Mouse (Mus musculus) kidney, adult 18-20 months (tissue): ENCODE results near the gene Gm13285.
"Not testable (repeated sequence)": the region's sequence is repeated elsewhere in the genome, so short reads cannot be mapped to it uniquely, and the experiment has no call there.

ENCODE experiments used
- DNase-seq: peaks from one replicate; pipeline ENCODE4 v3.0.0; 2021

Gene Gm13285

DNA sequence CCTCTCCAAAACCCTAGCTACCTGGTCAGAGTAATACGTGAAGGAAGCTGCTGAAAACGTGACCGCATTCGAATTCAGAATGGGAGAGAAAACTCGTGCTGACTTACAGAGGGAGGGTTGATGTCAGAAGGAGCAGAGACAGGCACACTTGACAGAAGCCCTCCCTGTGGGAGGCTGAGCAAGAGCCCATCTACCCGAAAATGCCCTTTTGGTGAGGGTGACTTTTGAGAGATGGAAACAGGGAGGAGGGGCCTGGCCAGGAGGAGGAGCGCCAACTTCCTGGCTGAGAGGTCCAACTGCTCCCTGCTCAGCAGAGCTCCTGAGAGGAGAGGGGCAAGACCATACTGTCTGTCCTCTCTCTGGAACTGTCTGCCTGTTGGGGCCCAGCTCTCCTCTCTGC, at the start of gene Gm13285:
TSS of gene Gm13285 (plus strand) at position 301 of the 400 bp plus-strand sequence.
- not testable (repeated sequence) for DNase-seq

DNA sequence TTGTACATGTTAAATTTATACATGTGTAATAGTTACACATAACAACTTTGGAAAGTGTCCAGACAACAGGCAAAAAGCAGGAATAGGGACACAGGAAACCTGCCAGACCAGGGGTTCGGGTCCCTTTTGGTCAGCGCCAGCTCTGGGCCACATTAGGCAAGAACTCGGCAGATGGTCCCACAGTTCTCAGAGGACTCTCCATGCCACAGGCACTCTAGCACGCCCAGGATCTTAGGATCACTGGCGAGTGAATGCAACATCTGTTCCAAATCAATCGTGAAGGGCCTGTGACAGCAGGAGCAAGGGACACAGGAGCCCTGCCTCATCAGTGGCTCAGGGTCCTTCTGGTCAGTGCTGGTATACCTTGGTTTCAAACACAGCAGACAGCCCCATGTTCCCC, 49.5 kb upstream of the Gm13285 start:
- no peak for DNase-seq

DNA sequence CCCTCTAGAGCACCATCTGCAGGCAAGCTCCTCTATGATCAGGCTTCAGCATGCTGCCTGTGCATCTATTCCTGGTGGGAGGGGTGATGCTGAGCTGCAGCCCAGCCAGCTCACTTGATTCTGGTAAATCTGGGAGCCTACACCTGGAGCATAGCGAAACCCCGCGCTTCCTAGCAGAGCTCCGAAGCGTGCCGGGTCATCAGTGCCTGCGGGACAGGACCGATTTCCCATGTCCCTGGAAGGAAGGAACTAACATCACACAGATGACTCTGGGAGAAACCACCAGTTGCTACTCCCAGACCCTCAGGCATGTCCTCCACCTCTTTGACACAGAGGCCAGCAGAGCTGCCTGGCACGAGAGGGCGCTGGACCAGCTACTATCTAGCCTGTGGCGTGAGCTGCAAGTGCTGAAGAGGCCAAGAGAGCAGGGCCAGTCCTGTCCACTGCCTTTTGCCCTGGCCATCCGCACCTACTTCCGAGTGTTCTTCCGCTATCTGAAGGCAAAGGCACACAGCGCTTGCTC, 44.6 kb upstream of the Gm13285 start, which contains the start of gene Gm13271:
TSS of gene Gm13271 (plus strand) at position 51 of the 523 bp plus-strand sequence.
- peak; percentile 65 for DNase-seq

DNA sequence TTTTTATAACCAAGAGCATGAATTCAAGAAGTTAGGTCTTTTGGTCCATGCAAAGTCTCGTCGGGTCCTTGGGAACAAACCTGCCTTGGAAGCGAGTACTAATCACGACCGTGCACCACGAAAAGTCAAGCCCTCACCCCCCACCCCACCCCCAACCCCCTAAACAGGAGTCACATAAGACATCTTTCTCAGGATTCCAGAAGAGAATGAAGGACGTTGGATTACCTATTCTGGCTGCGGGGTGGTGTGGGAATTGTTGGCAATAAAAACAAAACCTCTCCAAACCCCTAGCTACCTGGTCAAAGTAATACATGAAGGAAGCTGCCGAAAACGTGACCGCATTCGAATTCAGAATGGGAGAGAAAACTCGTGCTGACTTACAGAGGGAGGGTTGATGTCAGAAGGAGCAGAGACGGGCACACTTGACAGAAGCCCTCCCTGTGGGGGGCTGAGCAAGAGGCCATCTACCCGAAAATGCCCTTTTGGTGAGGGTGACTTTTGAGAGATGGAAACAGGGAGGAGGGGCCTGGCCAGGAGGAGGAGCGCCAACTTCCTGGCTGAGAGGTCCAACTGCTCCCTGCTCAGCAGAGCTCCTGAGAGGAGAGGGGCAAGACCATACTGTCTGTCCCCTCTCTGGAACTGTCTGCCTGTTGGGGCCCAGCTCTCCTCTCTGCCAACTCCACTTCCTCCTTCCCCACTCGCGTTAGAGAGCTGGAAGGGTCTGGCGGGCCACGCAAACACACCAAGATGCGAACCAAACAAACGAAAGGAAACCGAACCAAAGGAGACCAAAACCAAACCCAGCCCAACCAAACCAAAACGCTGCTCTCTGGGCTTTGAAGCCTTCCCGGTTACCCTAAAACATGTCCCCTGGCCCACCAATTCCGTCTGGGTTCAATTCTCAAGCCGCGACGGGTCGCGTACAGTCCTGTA, 42.6 kb upstream of the Gm13285 start:
- DNase-seq, result peak; percentile 54

GRCm38 (mm10) chr4:88757628-88758031, 41.8 kb upstream of the Gm13285 start:
- peak; percentile 93 for DNase-seq

- DNase-seq, result not testable (repeated sequence)
These were observed 40.7 kb upstream of the Gm13285 start for GRCm38 (mm10) chr4:88758751-88759150.

DNA sequence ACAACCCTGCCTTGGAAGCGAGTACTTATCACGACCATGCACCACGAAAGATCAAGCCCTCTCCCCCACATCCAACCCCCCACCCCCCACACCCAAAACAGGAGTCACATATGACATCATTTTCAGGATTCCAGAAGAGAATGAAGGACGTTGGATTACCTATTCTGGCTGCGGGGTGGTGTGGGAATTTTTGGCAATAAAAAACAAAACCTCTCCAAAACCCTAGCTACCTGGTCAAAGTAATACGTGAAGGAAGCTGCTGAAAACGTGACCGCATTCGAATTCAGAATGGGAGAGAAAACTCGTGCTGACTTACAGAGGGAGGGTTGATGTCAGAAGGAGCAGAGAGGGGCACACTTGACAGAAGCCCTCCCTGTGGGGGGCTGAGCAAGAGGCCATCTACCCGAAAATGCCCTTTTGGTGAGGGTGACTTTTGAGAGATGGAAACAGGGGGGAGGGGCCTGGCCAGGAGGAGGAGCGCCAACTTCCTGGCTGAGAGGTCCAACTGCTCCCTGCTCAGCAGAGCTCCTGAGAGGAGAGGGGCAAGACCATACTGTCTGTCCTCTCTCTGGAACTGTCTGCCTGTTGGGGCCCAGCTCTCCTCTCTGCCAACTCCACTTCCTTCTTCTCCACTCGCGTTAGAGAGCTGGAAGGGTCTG, 39.7 kb upstream of the Gm13285 start, which contains the start of gene Gm13283:
TSS of gene Gm13283 (plus strand) at position 510 of the 659 bp plus-strand sequence.
- DNase-seq, result peak; percentile 35

DNA sequence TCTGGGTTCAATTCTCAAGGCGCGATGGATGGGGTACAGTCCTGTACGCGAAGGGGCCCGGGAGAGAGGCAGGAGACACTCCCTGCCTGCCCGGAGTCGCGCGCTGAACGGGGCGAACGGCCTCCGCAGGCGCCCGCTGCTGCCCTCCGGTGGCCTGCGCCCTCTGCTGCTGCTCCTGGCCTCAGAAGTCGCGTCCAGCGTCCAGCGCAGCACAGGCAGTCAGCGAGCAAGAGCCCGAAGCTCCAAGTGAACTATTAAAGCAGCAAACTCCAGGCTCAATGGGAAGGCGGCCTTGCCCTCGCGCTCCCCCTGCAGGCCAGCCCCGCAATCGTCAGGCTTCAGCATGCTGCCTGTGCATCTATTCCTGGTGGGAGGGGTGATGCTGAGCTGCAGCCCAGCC, 39.0 kb upstream of the Gm13285 start:
- DNase-seq, result peak; percentile 81

- DNase-seq, result peak; percentile 48
These were observed 37.7 kb upstream of the Gm13285 start for GRCm38 (mm10) chr4:88761776-88762175.

DNA sequence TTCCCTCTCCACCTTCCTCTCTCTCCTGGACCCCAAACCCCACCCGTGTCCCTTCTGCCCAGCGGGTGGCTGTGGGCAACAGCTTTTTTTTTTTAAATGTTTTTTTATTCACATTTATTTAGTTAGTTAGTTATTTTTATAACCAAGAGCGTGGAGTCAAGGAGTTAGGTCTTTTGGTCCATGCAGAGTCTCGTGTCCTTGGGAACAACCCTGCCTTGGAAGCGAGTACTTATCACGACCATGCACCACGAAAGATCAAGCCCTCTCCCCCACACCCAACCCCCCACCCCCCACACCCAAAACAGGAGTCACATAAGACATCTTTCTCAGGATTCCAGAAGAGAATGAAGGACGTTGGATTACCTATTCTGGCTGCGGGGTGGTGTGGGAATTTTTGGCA, 37.1 kb upstream of the Gm13285 start:
- DNase-seq, result peak; percentile 13

DNA sequence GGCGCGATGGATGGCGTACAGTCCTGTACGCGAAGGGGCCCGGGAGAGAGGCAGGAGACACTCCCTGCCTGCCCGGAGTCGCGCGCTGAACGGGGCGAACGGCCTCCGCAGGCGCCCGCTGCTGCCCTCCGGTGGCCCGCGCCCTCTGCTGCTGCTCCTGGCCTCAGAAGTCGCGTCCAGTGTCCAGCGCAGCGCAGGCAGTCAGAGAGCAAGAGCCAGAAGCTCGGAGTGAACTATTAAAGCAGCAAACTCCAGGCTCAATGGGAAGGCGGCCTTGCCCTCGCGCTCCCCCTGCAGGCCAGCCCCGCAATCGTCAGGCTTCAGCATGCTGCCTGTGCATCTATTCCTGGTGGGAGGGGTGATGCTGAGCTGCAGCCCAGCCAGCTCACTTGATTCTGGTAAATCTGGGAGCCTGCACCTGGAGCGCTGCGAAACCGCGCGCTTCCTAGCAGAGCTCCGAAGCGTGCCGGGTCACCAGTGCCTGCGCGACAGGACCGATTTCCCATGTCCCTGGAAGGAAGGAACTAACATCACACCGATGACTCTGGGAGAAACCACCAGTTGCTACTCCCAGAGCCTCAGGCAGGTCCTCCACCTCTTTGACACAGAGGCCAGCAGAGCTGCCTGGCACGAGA, 36.0 kb upstream of the Gm13285 start:
- DNase-seq, result peak; percentile 68

DNA sequence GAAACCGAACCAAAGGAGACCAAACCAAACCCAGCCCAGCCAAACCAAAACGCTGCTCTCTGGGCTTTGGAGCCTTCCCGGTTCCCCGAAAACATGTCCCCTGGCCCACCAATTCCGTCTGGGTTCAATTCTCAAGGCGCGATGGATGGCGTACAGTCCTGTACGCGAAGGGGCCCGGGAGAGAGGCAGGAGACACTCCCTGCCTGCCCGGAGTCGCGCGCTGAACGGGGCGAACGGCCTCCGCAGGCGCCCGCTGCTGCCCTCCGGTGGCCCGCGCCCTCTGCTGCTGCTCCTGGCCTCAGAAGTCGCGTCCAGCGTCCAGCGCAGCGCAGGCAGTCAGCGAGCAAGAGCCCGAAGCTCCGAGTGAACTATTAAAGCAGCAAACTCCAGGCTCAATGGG, 25.9 kb upstream of the Gm13285 start, which contains the start of gene Gm13290:
TSS of gene Gm13290 (plus strand) at position 301 of the 400 bp plus-strand sequence.
- not testable (repeated sequence) for DNase-seq

- DNase-seq, result not testable (repeated sequence)
These were observed 22.8 kb upstream of the Gm13285 start, which contains the start of gene Gm13289 for GRCm38 (mm10) chr4:88776622-88777021. Gene Gm13289, plus strand, starts transcription at chr4:88776922.

- DNase-seq, result not testable (repeated sequence)
These were observed 19.9 kb upstream of the Gm13285 start, which contains the start of gene Gm13272 for GRCm38 (mm10) chr4:88779550-88779949. Gene Gm13272, plus strand, starts transcription at chr4:88779850.

DNA sequence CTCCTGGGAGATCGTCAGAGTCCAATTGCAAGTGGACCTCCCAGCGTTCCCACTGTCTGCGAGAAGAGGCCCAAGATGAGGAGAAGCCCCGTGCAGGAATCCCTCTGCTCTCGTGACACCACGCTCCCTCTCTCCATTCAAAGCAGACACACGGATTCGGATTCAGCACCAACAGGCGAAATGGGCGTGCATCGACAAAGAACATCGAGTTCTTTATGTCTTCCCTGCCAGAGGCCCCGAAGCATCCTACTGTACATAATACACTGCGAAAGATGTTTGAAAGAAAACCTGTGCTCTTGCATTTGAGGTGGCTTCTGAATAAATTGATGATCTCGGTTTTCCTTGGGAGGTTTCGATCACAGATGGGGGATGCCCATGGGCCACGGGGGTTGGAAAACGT, 19.1 kb upstream of the Gm13285 start:
- DNase-seq, result not testable (repeated sequence)

DNA sequence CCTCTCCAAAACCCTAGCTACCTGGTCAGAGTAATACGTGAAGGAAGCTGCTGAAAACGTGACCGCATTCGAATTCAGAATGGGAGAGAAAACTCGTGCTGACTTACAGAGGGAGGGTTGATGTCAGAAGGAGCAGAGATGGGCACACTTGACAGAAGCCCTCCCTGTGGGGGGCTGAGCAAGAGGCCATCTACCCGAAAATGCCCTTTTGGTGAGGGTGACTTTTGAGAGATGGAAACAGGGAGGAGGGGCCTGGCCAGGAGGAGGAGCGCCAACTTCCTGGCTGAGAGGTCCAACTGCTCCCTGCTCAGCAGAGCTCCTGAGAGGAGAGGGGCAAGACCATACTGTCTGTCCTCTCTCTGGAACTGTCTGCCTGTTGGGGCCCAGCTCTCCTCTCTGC, 17.6 kb upstream of the Gm13285 start, which contains the start of gene Ifnz:
TSS of gene Ifnz (plus strand) at position 301 of the 400 bp plus-strand sequence.
- DNase-seq, result not testable (repeated sequence)

DNA sequence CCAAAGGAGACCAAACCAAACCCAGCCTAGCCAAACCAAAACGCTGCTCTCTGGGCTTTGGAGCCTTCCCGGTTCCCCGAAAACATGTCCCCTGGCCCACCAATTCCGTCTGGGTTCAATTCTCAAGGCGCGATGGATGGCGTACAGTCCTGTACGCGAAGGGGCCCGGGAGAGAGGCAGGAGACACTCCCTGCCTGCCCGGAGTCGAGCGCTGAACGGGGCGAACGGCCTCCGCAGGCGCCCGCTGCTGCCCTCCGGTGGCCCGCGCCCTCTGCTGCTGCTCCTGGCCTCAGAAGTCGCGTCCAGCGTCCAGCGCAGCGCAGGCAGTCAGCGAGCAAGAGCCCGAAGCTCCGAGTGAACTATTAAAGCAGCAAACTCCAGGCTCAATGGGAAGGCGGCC, 17.1 kb upstream of the Gm13285 start:
- not testable (repeated sequence) for DNase-seq

- not testable (repeated sequence) for DNase-seq
These were observed 14.1 kb upstream of the Gm13285 start, which contains the start of gene Gm13276 for GRCm38 (mm10) chr4:88785409-88785808. Gene Gm13276, plus strand, starts transcription at chr4:88785709.

DNA sequence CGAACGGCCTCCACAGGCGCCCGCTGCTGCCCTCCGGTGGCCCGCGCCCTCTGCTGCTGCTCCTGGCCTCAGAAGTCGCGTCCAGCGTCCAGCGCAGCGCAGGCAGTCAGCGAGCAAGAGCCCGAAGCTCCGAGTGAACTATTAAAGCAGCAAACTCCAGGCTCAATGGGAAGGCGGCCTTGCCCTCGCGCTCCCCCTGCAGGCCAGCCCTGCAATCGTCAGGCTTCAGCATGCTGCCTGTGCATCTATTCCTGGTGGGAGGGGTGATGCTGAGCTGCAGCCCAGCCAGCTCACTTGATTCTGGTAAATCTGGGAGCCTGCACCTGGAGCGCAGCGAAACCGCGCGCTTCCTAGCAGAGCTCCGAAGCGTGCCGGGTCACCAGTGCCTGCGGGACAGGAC, 11.1 kb upstream of the Gm13285 start, which contains the start of gene Gm13277:
TSS of gene Gm13277 (plus strand) at position 231 of the 400 bp plus-strand sequence.
- DNase-seq, result peak; percentile 74

GRCm38 (mm10) chr4:88791250-88791649, 8.2 kb upstream of the Gm13285 start, which contains the start of gene Gm13278:
Gene Gm13278, plus strand, starts transcription at chr4:88791550.
- DNase-seq, result not testable (repeated sequence)

DNA sequence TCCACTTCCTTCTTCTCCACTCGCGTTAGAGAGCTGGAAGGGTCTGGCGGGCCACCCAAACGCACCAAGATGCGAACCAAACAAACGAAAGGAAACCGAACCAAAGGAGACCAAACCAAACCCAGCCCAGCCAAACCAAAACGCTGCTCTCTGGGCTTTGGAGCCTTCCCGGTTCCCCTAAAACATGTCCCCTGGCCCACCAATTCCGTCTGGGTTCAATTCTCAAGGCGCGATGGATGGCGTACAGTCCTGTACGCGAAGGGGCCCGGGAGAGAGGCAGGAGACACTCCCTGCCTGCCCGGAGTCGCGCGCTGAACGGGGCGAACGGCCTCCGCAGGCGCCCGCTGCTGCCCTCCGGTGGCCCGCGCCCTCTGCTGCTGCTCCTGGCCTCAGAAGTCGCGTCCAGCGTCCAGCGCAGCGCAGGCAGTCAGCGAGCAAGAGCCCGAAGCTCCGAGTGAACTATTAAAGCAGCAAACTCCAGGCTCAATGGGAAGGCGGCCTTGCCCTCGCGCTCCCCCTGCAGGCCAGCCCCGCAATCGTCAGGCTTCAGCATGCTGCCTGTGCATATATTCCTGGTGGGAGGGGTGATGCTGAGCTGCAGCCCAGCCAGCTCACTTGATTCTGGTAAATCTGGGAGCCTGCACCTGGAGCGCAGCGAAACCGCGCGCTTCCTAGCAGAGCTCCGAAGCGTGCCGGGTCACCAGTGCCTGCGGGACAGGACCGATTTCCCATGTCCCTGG, 5.4 kb upstream of the Gm13285 start, which contains the start of gene Gm13275:
TSS of gene Gm13275 (plus strand) at position 552 of the 740 bp plus-strand sequence.
- DNase-seq, result peak; percentile 74
